Mouse (Mus musculus): ENCODE measurements around the gene Ascc2. TPM values are rescaled to one million over a fixed set of nuclear protein-coding genes. Genes with fewer than 3 reads are reported as not detected.

The Ascc2 gene
- polyA plus RNA-seq, 3 experiments from 2014 or later = 31.0 to 32.0 (median 31.7) TPM

GRCm38 (mm10) chr11:4720900-4721580 is 83.5 kb downstream of the Ascc2 start:
- ATAC-seq = no peak

- ATAC-seq = no peak
Measured at GRCm38 (mm10) chr11:4721728-4722127, 84.2 kb downstream of the Ascc2 start.

DNA sequence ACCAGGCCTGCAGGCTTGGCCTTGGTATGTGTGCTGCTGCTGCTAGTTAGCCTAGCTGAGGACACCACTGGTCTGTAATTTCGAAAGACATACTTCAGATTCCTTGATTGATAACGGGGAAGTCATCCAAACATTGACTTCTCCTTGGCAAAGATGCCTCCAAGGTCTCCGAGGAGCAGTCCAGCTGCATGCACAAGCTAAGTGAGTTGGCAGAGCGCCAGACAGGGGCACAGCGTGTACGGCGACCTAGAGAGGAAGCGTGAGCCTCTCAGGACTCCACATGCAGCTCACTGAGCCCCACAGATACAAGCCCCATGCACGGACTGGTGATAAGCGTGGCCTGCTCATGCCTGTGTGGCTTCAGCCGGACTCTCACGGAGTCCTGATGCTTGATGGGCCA is 92.1 kb downstream of the Ascc2 start:
- no peak for ATAC-seq

- no peak for ATAC-seq
Measured at GRCm38 (mm10) chr11:4730096-4730495, 92.5 kb downstream of the Ascc2 start.

- ATAC-seq = no peak
Measured at GRCm38 (mm10) chr11:4730913-4731312, 93.4 kb downstream of the Ascc2 start.

DNA sequence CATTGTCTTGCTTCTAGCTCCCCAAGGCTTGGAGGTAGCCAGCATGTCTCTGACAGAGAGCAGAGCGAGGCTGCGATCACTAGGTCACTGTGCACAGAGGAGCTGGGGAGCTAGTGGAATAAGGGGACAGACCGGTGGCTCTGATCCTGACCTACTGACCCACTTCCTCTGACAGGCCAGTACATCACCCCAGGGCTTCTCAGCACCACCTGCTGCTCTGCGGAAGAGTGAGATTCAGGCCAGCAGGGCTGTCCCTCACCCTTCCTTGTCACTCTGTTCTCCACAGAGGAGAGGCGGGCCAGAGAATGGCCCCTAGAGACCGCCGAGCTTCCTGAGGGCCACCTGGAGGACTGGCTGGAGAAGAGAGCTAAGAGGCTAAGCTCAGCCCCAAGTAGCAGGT is 94.2 kb downstream of the Ascc2 start:
- ATAC-seq = no peak

GRCm38 (mm10) chr11:4734179-4734578 is 96.6 kb downstream of the Ascc2 start:
- ATAC-seq = no peak

Other genes starting within 250 kb of the Ascc2 start
- gene Hormad2, start 196.6 kb upstream of the Ascc2 start, polyA plus RNA-seq (2017; shearing (Covaris generic)) = 1 to 10 TPM in 1 of 3 experiments, under 1 TPM in 2; 0.47 to 2.1 (median 0.60) TPM
- 10 to 100 TPM; 15.1 to 34.1 (median 32.3) TPM for gene Mtmr3, start 42.9 kb upstream of the Ascc2 start, polyA plus RNA-seq (2017; shearing (Covaris generic))
- gene Gm11032, start 17.7 kb upstream of the Ascc2 start, polyA plus RNA-seq (2017; shearing (Covaris generic)) = not detected
- gene Uqcr10, start 66.6 kb downstream of the Ascc2 start, polyA plus RNA-seq (2017; shearing (Covaris generic)) = 100 to 1,000 TPM; 424 to 529 (median 465) TPM
- gene Zmat5, start 66.9 kb downstream of the Ascc2 start, polyA plus RNA-seq (2017; shearing (Covaris generic)) = 100 to 1,000 TPM; 125 to 146 (median 127) TPM
- under 1 TPM in 2 of 3 experiments, not detected in 1; 0.34 to 0.37 TPM for gene Cabp7, start 109.0 kb downstream of the Ascc2 start, polyA plus RNA-seq (2017; shearing (Covaris generic))
- gene Nf2, start 211.8 kb downstream of the Ascc2 start, polyA plus RNA-seq (2017; shearing (Covaris generic)) = 10 to 100 TPM; 18.7 to 22.5 (median 19.3) TPM
- 10 to 100 TPM; 39.9 to 64.8 (median 57.5) TPM for gene Nipsnap1, start 236.2 kb downstream of the Ascc2 start, polyA plus RNA-seq (2017; shearing (Covaris generic))

Measured in inflammation-experienced regulatory T-cells, adult 6 months (primary cell).